Mouse (Mus musculus) thymus, adult 18-20 months (tissue): ENCODE data around the gene Itpr2.

Experiments used
- DNase-seq, 2 experiments: peaks; one replicate each; pipeline ENCODE4 v3.0.0; 2022; ENCODE audit warnings: mixed read lengths in 2 of 2

Gene Itpr2

DNA sequence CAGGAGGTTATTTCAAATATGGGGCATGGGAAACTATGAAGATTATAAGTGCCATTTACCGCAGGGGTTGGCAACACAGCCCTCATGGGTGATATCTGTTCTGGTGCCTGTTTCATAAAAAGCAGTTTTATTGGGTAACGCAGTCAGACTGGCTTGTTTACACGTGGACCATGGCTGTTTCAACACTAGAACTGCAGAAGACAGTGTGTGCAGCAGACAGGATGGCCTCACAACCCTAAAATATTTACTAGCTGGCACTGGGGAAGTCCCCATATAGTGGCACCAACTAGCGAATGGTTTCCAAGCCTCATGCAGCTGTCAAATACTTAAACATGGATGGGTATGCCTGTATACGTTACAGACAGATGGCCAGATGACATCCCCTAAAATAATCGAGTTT is 290.8 kb downstream of the Itpr2 start:
- DNase-seq, result no peak

GRCm38 (mm10) chr6:146208983-146209382 is 293.0 kb downstream of the Itpr2 start:
- no peak for DNase-seq

DNA sequence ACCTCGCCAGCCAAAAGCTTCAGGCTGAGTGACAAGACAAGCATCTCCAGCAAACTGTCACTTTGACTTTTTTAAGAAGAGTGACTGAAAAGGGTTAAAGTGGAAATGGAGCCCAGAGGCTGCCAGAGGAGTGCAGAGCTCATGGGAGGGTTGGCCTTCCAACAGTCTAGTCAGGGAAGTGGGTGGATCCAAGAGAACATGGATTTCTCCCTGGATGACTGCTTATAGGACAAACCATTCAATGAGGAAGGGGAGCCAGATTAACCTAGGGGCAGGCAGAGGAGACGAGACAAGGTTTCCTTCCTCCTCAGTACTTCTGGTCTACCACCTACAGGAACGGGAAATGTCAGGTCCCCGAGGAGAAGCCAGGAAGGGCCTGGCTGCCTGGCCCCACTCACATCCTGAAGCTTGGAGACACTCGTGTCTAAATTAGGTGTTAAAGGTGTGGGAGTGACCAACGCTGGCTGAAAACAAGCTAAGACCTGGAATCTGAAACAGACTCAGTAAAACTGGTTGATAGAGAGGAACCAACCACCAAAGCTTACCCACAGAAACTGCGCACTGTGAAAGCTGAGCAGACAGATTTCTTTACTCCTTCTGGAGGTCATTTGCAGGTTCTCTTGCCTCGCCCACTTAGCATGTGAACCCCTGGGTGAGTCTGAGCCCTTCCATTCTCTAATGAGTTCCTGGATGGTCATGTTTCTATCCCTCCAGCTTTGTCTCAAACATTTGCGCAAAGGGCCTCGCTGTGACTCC is 294.6 kb downstream of the Itpr2 start:
- no peak for DNase-seq

GRCm38 (mm10) chr6:146205136-146205535 is 296.9 kb downstream of the Itpr2 start:
- DNase-seq, result no peak

DNA sequence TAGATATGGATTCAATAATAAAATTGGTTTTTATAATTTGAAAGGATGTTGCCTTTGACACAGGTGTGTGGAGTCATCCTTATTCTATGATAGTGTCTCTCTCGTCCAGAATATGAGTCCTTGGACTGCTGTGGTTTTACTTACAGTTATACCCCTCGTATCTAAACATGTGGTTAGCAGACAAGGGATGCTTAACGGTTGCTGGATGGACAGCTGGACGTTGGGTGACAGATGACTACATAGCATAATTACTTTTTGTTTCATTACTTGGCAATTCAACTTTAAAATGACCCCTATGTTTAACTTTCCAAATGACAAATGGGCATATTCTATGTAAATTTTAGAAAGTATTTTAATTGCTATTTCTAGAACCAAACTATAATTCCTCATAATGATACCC is 297.6 kb downstream of the Itpr2 start:
- DNase-seq, result no peak

DNA sequence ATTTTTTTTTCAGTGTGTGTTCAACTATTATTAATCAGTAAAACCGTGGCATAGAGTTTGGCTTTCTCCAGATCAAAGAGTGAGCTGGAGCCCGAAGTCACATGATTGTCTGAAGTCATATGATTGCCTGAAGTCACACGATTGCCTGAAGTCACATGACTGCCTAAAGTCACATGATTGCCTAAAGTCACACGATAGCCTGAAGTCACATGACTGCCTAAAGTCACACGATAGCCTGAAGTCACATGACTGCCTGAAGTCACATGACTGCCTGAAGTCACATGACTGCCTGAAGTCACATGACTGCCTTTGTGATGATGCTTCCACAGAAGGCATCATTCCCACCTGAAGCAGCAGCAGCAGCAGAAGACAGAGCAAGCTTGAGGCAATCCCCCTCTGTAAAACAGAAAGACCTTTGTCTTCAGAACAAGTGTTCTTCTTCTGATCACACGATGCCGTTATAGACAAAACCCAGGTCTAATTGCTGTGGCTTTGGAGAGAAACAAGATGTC is 304.1 kb downstream of the Itpr2 start:
- no peak for DNase-seq

DNA sequence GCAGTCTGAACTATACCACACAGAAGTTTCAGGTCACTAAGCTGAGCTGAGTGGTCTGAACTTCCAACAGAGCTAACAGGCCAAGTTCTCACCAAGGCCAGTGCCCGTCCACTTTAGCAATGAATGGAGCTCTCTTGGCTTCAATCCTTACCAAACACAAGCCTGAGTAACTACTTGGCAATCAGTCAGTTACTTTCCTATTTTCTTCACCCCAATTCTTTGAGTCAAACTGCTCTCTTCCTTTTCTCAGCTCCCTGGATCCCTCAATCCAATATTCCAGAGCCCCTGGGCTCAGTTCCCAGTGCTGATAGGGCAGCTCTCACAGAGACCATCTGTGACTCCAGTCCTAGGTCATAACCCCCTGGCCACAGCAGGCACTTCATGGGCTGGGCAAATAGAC is 305.3 kb downstream of the Itpr2 start:
- DNase-seq, result no peak

DNA sequence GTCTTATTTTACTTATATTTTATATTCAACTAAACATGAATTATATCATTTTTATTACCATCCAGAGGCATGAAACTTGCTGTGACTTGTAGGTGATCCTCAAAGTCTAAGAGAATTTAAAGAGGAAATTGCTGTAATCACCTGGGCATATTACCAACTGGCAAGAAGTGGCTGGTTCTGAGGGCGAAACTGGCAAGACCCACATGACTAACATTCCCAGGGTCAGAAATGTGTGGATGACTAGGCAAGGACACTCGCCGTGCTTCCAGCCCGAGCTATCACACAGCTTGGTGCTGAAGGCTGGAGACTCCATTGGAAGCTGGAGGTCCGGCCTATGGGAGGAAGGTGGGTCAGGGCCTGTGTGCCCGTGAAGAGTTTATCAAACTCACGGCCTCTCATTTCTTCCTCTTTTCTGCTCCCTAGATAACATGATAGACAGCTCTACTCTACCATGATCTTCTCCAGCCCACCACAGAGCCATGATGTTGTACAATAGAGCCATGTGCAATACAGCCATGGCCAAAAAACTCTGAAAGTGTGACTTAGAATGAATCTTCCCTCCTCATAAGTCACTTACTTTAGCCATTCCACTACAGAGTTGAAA is 306.1 kb downstream of the Itpr2 start:
- DNase-seq, result no peak

- no peak for DNase-seq
Observed at GRCm38 (mm10) chr6:146191931-146192330, 310.1 kb downstream of the Itpr2 start.

- DNase-seq, result no peak
Observed at GRCm38 (mm10) chr6:146190006-146190405, 312.0 kb downstream of the Itpr2 start.

DNA sequence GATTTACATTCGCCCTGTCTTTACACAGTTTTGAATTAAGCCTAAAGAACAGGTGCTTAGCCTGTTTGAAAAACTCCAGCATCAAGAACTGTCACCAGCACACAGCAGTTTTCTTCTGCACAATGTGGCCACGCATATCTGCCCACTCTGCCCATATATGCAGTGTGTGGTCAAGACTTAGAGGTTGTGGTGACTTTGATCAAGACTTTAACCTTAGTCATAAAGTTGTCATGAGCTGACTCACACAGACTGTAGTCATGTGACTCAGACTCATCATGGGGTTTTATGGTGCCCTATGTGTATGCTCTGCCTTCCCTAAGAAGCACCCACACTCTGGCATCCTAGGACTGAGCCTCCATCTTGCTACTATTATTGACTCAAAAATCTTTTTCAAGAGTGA is 316.5 kb downstream of the Itpr2 start:
- DNase-seq, result no peak

GRCm38 (mm10) chr6:146184771-146185170 is 317.3 kb downstream of the Itpr2 start:
- DNase-seq, result no peak

GRCm38 (mm10) chr6:146174644-146175250 is 327.3 kb downstream of the Itpr2 start:
- no peak for DNase-seq

DNA sequence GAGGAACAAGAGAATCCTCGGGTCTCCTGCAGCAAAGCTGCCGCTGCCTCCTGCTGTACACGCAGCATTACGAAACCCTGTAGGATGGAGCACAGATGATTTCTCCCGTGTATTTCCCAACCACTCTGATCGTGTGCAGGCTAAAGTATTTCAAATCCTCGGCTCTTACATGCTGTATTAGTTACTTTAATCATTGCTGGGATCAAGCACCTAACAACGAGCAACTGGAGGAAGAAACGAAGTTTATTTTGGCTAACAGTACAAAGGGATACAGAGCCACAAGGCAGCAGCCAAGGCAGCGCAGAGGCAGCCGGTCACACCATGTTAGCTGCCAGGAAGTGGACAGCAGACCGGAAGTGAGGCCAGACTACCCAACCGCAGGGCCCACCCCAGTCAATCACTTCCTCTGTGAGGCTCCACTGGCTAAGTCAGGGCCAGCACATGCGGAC is 331.4 kb downstream of the Itpr2 start:
- no peak for DNase-seq

DNA sequence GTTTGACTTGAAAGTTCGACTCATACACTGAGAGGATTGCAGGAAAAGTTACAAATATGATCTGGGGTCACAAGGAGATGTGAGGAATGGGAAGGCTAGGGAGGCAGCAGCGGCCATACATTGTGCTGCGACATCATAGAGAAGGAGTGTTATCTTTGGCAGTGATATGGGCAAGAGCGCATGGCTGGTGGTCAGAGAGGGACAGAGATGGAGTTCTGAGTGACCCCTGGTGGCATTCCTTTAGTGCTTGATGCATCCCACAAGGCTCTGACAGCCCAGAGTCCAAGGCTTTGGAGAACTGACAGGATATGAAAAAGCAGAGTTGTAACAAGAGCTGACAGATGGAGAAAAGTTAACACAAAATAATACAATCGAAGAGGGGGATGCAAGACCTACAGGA is 334.8 kb downstream of the Itpr2 start:
- DNase-seq, result no peak

DNA sequence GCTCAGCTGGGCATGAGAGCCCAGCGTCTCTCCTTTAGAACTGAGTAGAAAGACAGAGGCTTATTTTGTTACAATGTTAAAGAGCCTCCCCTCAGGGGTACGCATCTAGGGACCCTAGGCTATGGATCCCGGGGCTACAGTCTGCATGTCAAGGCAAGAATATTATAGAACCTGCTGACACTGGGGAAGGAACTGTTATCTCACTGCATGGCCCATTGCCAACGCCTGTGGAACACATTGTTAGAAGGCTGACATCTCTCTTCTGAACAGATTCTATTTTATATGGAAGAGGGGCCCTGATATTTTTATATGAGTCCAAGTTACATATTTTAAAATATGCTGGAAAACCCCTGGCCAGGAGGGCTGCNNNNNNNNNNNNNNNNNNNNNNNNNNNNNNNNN is 342.4 kb downstream of the Itpr2 start:
- DNase-seq, result no peak

DNA sequence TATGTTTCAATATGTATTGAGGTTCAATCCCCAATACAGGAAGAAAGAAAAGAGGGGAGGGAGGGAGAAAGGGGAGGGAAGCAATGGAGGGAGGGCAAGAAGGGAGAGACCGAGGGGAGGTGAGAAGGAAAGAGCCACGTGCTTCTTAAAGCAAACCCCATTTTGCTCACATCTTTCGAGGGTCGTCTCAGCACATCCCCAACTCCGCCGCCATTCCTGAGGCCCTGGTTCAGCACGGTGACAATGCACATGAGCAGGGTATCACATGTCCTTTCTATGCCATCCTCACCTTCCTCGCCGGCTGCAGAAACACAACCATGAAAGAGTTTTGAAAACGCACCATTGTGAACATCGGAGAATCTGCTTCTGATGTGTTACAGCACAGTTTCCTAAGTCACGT is 343.3 kb downstream of the Itpr2 start:
- no peak for DNase-seq

DNA sequence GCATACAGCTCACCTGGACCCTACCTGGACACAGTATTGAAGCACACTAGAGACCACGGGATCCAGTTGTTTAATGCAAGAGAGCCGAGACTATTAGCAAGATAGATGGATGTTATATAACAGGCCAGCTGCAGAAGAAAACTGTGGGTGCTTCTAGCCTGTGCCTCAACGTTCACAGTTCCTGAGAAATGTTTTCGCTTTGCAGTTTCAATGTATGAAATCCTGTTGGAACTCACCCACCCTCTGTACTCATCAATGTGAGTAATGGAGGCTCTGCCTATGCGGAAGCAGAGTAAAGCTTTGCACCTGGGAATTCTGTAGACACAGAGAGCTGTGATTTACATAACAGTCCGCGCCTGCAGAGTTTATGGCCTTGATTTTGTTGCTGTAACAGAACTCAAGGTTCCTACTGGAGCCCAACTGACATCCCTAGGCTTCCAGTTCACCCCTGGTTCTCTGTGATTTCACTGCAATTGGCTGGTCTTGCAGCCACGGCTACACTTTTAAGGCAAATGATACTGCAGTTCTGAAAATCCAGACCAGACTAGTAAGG is 344.0 kb downstream of the Itpr2 start:
- DNase-seq, result no peak

DNA sequence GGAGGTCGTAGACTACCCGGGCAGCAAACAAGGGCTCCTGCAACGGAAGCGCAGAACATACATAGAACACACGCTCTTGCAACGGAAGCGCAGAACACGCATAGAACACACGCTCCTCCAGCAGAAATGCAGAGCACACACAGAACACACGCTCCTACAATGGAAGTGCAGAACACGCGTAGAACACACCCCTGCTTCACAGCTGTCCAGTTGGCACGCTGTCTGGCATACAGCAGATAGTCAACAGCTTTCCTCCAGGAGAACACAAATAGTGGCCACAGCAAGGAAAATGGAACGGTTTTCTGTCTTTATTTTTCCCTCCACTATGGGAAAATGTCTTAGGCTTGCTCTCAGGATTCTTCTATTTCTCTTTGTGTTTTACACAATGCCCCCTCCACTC is 344.9 kb downstream of the Itpr2 start:
- no peak for DNase-seq

DNA sequence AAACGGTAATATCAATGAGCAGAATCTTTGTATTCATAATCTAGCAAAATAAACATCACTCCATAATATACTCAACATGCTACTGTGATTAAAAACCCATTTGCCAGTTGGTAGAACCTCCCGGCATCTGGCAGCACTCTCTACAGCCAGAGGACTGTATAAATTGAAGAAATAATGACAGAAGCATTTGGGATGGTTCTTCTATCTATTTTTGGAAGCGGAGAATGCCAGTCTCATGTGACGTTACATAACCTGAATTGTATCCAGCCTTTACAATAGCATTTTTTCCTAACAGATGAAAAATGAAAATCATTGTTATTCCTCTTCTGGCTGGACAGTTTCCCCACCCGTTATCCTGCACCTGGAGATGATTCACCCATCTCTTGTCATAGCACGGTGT is 345.5 kb downstream of the Itpr2 start:
- no peak for DNase-seq

DNA sequence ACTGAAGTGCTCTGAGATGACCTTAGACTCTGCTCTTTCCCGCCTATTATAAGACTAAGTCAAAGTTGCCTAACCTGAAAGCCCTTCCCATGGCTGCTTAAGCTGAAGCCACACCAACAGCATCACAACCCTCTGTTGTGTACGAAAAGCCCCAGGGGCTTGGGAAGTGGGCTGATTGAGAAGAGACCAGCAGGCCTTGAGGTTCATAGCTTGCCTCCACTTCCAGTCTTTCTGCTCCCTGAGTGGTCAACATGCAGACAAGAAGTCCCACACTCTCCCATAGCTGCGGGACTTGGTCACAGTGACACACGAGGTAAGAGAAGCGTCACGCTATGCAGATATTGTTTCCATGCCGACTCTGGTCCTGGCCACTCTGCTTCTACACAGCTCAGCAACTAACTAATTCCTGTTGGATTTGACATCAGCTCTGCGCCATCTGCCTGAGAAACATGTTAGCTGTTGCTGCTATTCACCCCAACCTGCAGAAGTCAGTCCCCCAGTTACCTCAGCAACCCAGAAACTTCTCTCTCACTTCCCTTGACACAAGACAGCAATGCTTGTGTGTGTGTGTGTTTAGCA is 346.8 kb downstream of the Itpr2 start:
- no peak for DNase-seq

DNA sequence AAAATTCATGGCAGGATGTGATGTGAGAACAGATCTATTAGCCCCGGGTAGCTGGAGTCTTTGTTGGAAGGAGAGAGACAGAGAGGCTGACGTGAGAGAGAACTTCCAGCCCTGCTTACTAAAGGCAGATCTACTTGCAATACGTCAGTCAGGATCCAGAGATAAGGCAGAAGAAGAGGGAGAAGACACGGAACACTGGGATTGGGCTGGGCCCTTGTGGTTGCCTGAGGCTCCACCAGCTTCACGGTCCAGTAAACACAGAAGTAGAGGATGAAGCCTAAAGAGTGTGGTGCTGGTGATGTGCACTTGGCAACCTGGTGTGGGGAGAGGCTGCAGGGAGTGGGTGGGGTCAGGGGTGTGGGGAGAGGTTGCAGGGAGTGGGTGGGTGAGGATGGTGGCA is 349.2 kb downstream of the Itpr2 start:
- DNase-seq, result no peak

- no peak for DNase-seq
Observed at GRCm38 (mm10) chr6:146140966-146141585, 360.9 kb downstream of the Itpr2 start.
